ENCODE assay signal across 12 mouse cellular contexts in genomic region chr17:85528105-85529004, GRCm38 (mm10).
"Had no signal": no experiment of that assay in that cellular context is flagged by ENCODE, and none has a peak within 500 bp of the region (broad histone marks: within the 10 kb centered on the region; RNA-seq: fewer than 3 reads in every experiment).

No protein-coding gene starts in this region.

- H3K4me3 ChIP-seq: layer of hippocampus, adult 2 months; limb, embryonic 13.5 days had no signal

- DNase-seq: kidney, adult 11 months; kidney, adult 9 months; kidney, postnatal 36 days; left cerebral cortex, postnatal 4 days; lung, adult 18-20 months; right cerebral cortex, postnatal 4 days; spleen, adult 18-20 months; thymus, postnatal 36 days had no signal

- H3K36me3 ChIP-seq: limb, embryonic 13.5 days had no signal

- H3K4me1 ChIP-seq: limb, embryonic 13.5 days had no signal

- H3K9ac ChIP-seq: limb, embryonic 13.5 days; liver, embryonic 14.5 days had no signal

- H3K9me3 ChIP-seq: limb, embryonic 13.5 days had no signal

- H3K4me2 ChIP-seq: limb, embryonic 13.5 days had no signal

- H3K27ac ChIP-seq: kidney, postnatal 0 days; layer of hippocampus, adult 2 months; limb, embryonic 13.5 days; liver, embryonic 14.5 days had no signal
